Mouse (Mus musculus) c-Kit-positive CD71-positive TER-119-positive erythroid progenitor cells, embryonic 14.5 days (primary cell): ENCODE results near the gene Cog4.

Experiments used
- DNase-seq: peaks from one replicate; pipeline ENCODE4 v3.0.0-alpha.2; 2013; ENCODE audit warnings: low spot score

The Cog4 gene

DNA sequence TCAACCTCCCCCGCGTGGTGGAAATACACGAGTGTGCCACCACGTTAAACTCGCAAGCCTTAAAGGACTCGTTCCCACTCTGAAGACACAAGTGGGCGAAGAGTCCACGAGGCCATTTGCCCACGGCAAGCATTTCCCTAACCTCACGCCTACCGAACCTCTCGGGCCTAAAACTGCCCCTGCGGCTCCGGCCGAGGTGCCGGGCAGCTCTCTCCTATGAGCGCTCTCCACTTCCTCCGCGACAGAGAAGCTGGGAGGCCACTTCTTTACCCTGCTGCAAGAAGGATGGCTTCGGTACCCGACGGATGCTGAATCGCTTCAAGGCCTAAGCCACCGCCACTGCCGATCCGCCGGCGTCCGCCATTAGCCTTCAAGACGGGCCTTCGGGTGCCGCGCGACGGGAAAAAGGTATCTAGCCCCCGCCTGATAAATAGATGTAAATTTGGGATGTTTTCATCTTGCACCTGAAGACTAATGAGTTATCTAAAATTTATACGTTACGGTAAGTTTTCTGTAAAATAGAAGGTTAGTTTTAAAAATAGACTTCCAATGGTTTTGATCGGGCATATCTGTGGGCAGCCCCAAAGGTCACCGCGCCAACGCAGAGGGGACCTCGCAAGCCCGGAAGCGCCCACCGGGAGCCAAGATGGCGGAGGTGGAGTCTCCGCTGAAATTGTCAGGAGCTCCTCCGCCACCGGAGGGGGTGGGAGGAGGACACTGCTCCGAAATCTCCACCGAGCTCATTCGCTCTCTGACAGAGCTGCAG, at the start of gene Cog4, which contains the start of gene Sf3b3:
TSS of gene Cog4 (plus strand) at position 196 of the 766 bp plus-strand sequence.
TSS of gene Sf3b3 (minus strand) at position 383 of the 766 bp plus-strand sequence.
- peak; percentile 87 for DNase-seq

DNA sequence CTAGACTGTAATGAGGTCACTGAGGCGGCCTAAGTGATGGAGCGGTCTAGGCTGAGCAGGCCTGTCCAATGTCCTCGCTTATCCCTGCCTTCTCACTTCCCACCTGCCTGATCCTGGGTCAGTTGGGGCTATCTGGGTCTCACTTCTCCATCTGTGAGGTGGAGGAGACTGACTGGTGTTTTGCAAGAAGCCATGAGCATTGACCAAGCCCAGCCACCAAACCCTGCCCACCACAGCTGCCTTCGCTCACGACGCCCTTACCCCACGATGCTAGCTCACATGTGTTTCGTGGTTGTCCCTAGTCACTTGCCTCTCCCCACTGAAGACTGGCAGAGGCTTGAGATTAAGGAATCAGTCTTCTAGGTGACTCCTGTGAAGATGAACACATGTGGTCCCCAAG, 49.3 kb upstream of the Cog4 start:
- no peak for DNase-seq

DNA sequence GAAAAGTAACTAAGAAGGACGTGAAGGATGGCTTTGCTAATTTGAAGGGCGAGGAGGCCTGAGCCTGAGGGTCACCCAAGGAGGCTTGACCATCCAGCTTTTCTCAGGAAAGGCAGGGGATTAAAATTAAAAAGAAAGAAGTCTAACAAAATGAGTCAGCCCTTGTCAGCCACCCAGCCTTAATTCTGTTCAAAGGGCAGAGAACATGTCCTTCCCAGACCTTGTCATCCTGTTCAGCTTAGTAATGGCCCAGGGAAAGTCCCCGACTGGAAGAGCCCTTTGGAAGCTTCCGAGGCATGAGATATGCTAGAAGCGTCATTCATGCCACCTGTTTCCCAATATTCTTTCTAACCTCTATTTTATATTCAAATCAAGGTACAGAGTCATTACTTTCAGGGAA, 43.4 kb upstream of the Cog4 start:
- DNase-seq = no peak

DNA sequence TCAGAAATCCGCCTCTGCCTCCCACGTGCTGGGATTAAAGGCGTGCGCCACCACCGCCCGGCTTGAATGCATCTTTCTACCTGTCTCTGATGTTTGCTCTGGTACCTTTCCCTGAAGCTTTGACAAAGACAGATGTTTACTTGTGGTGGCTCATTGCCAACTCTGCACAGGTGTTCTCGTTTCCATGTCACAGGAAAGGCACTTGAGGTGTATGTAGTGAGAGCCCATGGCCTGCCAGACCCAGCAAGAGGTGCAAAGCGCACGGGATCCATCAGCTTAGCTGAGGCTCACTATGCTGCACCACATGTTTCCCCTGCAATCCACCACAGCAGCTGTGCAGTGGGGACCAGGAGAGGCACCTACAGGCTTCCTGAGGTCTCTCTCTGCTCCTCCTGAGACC, 42.5 kb upstream of the Cog4 start:
- no peak for DNase-seq

DNA sequence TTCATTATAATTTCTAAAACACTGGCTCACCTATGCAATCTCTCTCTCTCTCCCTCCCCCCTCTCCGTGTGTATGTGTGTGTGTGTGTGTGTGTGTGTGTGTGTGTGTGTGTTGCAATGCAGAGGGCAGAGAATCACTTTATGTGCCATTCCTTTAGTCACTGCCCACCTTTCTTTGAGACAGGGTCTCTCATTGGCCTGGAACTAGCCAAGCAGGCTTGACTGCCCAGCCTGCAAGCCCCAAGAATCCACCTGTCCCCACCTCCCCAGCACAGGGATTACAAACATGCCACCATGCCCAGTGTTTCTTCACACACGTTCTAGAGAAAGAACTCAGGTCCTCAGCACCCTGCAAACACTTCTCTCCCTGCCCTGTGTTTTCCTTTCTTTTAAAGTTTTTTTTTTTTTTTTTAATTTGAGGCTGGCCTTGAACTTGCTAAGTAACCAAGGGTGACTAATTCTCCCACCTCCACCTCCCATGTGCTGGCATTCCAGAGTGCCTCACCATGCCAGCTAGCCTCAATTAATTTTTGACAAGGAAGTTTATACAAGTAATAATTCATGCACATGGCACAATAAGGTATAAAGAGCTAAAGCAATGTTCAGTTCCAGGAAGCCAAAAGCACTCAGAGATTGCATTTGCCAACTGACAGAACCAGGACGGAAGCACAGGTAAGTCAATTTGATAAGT, 41.4 kb upstream of the Cog4 start:
- DNase-seq = no peak

DNA sequence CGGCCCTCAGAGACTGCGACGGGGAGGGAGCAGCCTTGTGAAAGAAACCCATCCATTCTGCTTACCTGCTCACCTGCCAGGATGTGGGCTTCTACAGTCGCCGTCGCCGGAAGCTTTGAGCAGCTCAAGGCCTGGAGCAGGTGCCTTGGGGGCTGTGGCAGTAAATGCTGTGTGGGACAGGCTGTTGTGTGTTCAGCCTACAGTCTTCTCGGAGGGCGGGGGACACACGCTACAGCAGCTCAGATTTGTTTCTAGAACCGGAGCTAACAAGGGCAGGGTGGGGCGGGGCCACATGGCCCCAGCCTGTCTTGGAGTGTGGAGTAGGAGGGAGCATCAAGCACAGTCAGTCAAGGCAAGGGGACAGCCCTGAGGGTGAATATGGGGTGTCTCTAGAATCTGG, 40.7 kb upstream of the Cog4 start, which contains the start of gene Il34:
TSS of gene Il34 (minus strand) at position 256 of the 400 bp plus-strand sequence.
- no peak for DNase-seq

DNA sequence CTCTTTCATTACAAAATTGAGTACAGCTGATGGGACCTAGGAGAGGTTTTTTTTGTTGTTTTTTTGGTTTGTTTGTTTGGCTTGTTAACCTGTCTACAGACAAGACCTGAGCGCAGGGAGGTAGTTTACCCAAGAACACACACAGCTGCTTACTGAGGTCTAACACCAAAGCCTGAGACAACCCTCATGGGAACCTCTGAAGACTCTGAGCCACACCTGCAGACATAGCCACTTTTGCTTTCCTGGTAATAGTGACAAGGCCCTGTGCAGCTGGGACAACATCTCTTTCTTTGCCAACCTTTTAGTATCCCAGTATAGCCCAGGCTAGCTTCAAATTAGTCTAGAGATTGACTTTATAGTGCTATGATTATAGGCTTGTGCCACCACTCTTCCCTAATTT, 40.3 kb upstream of the Cog4 start:
- no peak for DNase-seq

DNA sequence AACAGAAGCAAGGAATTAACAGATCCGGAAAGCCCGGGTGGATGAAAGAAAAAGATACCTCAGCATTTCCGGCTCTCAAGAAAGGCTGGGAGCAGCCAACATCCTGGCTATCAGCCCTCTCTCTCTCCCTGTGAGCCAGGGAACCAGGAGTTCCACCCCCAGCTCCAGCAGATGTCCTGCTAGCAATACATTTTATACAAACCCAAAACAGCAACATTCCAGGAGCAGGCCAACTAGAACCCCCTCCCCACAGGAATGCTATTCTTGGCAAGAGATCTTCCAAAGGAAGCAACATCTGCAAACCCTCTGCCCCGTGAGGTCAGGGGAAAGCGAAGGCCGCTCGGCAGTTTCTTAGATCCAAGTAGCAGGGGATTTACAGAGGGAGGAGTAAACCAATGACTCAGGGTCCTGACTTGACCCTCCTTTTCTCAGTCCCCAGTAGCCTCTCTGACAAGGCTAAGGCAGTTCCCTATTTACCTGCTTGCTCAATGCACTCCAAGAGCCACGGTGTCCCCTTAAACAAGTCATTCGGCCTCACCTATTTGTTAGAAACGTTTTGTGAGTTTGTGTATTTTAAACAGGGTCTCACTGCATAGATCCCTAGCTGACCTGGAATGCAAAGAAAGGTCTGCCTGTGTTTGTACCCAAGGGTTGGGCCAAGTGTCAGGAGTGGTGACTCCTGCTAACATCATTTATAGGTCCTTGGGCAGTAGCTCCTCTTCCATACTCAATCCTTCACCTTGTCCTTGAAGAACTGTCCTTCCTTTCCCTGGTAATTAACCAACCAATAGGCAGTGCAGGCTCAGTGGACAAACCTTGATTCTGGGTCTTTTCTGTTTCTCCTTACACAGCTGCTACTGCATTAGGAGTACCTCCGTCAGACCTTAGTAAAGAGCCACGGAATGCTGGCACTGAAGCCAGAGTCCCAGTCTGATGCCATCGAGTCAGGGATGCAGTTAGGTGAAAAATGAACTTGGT, 37.6 kb upstream of the Cog4 start:
- no peak for DNase-seq

DNA sequence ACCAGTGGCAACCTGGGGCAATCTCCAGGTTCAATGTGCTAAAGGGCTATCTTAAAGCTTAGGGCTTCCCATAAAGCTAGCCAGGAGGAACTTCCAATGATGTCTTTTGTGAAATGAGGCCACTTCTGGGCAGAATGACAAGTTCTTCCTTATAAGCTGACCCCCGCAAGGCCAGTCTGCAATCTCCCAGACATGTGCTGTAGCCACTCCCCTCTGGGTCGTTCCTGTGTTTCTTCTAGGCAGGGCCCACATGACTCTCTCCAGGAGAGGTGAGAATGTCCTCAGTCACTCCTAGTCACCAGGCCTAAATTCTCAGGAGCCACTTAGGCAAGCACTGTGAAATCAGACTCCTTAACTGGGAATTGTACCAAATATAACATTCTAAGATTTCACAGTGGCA, 36.6 kb upstream of the Cog4 start:
- DNase-seq = no peak

DNA sequence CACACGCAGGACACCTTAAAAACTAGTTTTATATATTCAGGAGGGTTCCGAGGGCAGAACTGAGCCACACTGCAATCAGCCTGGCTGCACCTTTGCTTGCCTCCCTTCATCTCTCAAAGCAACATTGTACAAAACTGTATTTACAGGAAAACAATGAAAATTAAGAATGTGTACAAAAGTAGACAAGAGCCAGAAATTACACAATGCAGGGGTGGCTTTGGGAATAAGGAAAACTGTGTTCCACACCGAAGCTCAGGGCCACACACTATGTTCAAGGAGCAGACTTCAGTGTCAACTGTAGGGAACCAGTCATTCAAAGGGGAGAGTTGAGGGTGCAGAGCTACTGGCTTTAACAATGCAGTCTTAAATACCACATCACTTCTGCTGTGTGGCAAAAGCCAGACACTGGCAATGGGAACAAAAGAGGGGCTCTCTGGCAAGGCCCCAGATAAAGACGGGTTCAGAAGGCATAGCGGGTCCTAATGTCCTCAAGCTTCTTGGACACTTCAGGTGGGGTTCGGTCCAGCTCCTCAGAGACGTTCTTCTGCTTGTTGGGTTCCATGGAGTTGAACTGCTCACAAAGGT, 35.8 kb upstream of the Cog4 start:
- no peak for DNase-seq

DNA sequence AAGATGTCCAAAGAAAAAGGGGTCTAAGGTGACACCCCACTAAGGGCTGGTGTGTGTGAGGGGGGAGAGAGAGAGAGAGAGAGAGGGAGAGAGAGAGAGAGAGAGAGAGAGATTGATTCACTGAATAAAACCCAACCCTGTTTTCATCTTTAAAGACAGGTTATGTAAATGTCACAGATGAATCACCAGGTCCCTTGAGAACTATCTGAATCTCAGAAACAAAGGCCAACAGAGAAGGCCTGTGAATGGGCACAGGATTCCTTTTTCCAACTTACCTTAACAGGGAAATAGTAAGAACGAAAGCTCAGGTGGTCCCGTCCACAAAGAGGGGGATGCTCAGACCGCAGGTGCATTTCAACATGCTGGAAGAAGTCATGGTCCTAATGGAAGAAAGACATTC, 35.3 kb upstream of the Cog4 start:
- DNase-seq = no peak

DNA sequence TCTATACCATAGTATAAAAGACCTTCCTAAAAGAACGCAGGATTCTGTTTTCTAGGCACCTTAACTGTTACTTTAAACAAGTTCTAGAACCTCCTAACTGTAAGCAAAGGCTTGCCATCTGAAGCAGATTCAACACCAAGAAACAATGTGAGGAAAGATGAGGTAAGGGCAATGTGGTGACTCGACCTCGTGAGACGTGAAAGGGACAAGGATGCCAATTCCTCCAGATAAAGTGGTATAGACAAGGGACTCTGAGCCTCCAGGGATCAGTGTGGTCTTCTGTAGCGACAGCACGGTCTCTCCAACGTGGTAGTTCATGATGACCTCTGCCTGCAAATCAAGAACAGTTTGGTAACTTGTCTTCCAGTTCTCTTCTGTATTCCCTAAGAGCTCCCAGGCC, 34.6 kb upstream of the Cog4 start:
- no peak for DNase-seq

DNA sequence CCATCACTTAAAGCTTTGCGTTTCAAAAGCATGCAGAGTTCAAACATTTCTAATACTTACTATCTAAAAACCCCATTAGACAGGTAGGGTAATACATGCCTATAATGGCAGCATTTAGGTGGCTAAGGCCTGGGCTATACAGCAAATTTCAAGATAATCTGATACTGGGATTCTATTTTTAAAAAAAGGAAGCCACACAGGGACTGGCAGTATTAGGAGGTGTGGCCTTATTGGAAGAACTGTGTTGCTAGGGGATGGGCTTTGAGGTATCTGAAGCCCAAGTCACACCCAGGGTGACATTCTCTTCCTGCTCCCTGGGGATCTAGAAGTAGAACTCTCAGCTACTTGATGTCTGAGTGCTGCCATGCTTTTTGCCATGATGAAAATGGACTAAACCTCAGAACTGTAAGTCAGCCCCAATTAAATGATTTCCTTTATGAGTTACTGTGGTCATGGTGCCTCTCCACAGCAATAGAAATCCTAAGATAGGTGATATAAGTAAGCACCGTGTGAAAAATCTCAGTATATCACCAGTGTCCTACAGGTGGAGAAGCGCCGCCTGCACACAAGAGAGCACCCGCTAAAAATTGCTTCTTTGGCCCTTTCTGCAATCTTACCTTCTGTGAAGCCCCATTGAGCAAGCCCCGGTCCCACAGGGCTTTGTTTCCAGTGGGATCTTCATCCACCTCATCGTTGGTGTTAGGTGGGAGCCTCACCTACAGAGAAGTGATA, 33.9 kb upstream of the Cog4 start:
- DNase-seq = no peak

DNA sequence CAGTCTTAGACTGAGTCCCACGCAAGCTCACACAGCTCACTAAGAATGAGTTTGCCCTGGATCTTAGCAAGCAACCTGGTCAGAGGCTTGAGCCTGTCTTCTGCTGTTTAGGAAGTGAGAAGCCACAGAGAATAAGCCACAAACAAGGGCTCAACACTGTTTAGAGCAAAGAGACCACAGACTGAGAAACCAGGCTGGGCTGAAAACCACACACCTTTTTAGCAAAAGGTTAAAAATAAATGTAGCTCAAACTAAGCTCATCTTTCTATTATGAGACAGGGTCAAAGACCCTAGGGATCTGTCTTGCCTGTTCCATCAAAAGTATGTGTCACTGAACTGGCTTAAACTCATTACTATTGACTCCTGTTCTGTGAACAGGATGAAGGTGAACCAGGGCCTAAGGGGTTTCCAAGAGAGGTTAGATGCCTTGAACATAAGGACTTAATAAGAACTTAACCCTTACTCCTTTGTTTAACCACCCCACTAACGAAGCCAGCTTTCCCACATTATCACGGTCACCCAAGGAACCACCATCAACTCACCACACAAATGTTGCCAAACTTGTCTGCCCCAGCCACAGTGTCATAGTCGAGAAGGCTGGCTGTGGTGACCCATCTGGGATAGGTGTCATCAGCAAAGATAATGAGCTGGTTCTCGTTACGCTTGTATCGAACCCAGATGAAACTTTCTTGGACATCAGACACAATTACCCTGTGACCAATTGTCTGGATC, 33.2 kb upstream of the Cog4 start:
- no peak for DNase-seq

DNA sequence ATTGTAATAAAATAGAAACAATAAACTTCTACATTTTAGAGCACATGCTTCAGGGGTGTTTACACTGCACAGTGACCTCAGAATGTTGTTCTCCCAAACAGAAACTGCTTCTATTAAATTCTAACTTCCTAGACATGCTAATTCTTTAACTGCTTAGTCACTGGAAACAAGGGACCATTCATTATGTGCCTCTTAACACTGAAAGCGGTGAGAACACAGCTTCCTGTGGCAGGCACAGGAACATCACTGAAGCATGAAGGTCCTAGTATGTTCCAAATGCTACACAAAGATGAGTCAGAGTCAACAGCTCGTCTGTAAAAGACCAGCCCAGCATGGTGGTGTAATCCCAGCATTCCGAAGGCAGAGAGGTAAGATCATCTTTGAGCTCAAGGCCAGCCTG, 31.1 kb upstream of the Cog4 start:
- no peak for DNase-seq

DNA sequence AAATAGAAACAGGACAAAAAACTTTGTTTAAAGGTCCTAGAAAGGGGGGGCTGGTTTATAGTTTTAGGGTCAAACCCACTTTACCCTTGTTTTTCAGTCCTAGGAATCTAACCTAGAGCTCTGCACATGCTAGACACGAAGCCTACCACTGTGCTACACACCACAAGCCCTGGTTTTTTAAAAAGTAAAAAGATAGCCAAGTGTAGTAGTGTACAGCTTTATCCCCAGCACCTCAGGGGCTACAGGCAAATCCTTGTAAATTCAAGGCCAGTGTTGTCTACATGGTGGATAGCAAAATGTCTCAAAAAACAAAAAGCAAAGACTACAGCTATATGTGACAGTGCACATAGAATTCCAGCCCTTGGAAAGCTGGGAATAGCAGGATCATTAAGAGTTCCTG, 29.4 kb upstream of the Cog4 start:
- DNase-seq = no peak

DNA sequence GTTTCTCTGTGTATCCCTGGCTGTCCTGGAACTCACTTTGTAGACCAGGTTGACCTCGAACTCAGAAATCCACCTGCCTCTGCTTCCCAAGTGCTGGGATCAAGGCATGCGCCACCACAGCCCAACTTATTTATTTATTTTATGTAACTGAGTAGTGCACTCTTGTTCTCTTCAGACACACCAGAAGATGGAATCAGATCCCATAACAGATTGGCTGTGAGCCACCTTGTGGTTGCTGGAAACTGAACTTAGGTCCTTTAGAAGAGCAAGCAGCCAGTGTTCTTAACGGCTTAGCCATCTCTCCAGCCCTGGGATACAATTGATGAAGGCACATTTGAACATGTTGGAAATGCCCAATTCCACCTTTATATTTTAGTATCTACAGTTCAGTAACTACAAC, 27.8 kb upstream of the Cog4 start:
- DNase-seq = no peak

DNA sequence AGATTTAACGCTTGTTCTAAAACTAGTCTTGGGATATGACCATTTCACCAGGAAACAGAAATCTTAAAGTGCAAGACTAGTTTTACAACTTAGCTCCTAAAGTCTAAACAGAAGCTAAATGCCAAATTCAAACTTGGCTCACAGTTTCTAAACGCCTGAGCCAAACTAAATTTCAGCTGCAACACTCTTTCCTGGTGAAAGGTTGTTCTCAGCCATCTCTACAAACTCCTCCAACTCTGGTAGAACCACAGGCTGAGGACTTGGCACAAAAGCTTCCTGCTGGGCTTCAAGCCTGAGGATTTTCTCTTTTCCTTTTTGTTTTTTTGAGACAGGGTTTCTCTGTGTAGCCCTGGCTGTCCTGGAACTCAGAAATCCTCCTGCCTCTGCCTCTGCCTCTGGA, 26.1 kb upstream of the Cog4 start:
- DNase-seq = no peak

DNA sequence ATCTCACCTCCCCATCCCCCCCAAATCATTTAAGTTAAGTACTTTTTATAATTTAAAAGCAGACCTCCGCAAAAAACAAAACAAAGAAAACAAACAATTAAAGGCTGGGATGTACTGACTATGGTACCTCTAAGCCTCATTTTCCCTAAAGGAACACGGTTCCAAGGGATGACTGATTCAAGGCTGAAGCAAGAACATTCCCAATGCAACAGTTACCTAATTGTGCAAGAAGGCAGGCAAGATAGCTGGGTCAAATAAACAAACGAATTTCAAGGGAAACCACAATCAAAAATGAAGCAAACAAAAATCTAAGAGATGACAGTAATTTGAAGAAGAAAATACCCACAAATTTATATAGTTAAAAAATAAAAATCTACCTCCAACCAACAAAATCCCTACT, 24.4 kb upstream of the Cog4 start:
- no peak for DNase-seq

DNA sequence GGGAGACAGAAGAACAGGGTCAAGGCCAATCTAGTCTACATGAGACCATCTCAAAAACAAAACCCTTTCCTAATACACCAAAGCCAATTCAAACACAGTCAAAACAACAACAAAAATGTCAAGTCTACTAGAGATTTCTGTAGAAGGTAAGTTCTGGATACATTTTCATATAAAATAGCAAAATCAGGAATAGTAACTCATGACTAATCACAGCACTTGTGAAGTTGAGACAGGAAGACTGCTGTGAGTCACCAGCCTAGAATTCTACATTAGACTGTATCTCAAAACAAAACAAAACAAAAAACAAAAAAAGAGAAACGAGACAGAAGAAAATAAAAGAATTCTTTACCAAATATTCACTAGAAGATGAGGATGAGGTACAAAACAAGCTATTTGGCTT, 21.5 kb upstream of the Cog4 start:
- no peak for DNase-seq

DNA sequence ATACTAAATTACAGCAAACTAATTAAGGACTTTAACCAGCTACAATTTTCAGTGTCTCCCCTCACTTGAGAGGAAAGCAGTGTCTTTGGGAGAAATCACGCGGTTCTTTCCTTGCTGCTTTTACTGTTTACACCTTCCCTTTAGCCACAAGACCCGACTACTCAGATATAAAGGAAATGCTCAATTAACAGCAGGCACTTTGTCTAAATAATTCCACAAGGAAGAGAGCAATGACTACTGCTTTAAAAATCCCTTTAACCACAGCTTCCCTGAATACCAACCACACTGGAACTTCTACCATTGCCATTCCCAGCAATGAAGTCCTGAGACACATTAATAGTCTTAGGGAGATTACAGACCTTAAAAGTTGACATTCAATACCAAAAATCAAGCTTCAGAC, 17.9 kb upstream of the Cog4 start:
- DNase-seq = no peak
